Mouse (Mus musculus) intestine, postnatal 0 days (tissue): ENCODE measurements around the gene Pgpep1. TPM values are rescaled to one million over a fixed set of nuclear protein-coding genes. Genes with fewer than 3 reads are reported as not detected.
A peak's percentile ranks its signal among the peaks of the same experiment; 100 is the strongest.

Source experiments
- ATAC-seq: fragments of 200-750 bp; cut with Nextera tagmentation; 2 replicates; pipeline ENCODE4 v1.8.0; 2017; ENCODE audit warnings: mild to moderate bottlenecking, moderate TSS enrichment, moderate library complexity
- H3K27ac ChIP-seq: fragments of 300-500 bp; sonication (generic); 2 replicates; pipeline ENCODE4 v1.5.1; 2014; ENCODE audit warnings: mild to moderate bottlenecking, low read depth, low read length, moderate library complexity
- H3K27me3 ChIP-seq: fragments of 300-500 bp; sonication (generic); replicated peaks from 2 replicates; pipeline ENCODE4 v1.6.1; 2014; ENCODE audit warnings: low read length, mixed read lengths; ENCODE audit not compliant: control insufficient read depth, insufficient read depth
- H3K36me3 ChIP-seq: fragments of 300-500 bp; sonication (generic); 2 replicates; pipeline ENCODE4 v1.6.1; 2014; ENCODE audit warnings: mild to moderate bottlenecking, moderate library complexity; ENCODE audit not compliant: control insufficient read depth, insufficient read depth
- H3K4me1 ChIP-seq: fragments of 300-500 bp; sonication (generic); replicated peaks from 2 replicates; pipeline ENCODE4 v1.6.1; 2014; ENCODE audit warnings: antibody characterized with exemption, low read length, mixed read lengths; ENCODE audit not compliant: control insufficient read depth, insufficient read depth
- H3K4me2 ChIP-seq: fragments of 300-500 bp; sonication (generic); replicated peaks from 2 replicates; pipeline ENCODE4 v1.6.1; 2014; ENCODE audit warnings: low read depth, mild to moderate bottlenecking, moderate library complexity
- H3K4me3 ChIP-seq: fragments of 300-500 bp; sonication (generic); 2 replicates; pipeline ENCODE4 v1.5.1; 2014; ENCODE audit warnings: low read depth, low read length
- H3K9ac ChIP-seq: fragments of 300-500 bp; sonication (generic); 2 replicates; pipeline ENCODE4 v1.6.1; 2014; ENCODE audit warnings: mild to moderate bottlenecking, low read depth, low read length
- H3K9me3 ChIP-seq: fragments of 300-500 bp; sonication (generic); 2 replicates; pipeline ENCODE4 v1.6.1; 2016; ENCODE audit warnings: mixed run types; ENCODE audit not compliant: control insufficient read depth
- CTCF ChIP-seq: sonication (generic); IDR thresholded peaks from 2 replicates; pipeline ENCODE4 v1.5.1; 2016; ENCODE audit warnings: low read depth, mild to moderate bottlenecking, control low read depth, antibody characterized with exemption, moderate library complexity
- WGBS: fragments of 180-500 bp; shearing (Covaris S2); extraction: QIAGEN DNeasy Blood & Tissue Kit; methylation state at CpG from one replicate; pipeline ENCODE4 v1.1.7; 2014; 5-methylcytosine and 5-hydroxymethylcytosine counted together
- polyA plus RNA-seq: library from polyadenylated mRNA; unstranded; fragments of >200 nt; fragmentation: Nextera tagmentation; extraction: Ambion mirVana; gene quantifications from 2 replicates; pipeline ENCODE4 v1.2.1, GENCODE M21; 2015

Gene Pgpep1
- polyA plus RNA-seq, 1 experiment from 2014 or later, result 79.0 TPM

DNA sequence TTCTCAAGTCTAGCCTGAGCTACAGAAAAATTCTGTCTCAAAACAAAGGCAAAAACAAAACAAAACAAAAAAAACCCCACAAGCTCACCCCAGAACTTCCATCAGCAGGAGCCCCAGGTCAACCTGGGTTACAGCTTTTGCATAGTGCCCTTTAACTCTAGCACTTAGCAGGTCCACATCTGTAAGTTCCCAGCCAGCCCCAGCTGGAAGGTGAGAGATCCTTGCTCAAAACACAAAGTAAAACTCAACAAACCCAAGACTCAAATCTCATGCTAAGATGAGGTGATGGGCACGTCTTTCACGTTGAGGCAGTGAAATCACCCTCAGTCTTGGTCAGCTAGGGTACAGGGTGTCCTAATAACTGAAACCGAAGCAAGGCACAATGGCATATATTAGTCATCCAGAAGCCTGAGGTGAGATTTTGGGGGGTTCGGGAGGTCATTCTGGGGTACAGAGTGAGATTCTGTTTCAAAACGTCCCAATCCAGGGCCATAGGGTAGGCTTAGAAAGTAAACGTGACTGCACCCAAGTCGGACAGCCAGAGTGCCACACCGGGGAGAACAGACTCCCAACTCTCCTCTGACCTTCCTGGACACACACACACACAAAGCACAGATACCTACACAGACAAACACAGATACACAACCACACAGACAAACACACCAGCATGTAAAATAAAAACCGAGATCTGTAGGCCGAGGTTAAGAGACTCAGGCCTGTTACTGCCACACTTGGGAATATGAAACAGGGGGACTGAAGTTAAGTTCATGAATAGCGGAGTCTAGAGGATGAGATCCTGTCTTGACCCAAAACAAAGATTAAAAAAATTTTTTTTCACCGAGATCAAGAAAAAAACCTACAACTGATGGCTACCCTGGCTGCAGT lies 37.4 kb upstream of the Pgpep1 start:
- peak overlapping the region; percentile 97 for H3K27ac ChIP-seq
- H3K27me3 ChIP-seq, result no peaks in the 10 kb centered on the region
- WGBS, result 58% methylated on average over 12 of the region's 12 CpGs
- H3K9me3 ChIP-seq, result no peaks in the 10 kb centered on the region
- peaks cover 20% of the 10 kb centered on the region for H3K4me1 ChIP-seq
- TF ChIP-seq CTCF, result no peak
- peak overlapping the region; percentile 61 for H3K4me2 ChIP-seq
- H3K36me3 ChIP-seq, result peaks cover 6% of the 10 kb centered on the region; the same call in 1 of the 2 replicates
- H3K9ac ChIP-seq, result 0 out of 2 replicates have a peak overlapping the region, but pooled peaks have one; percentile 98
- ATAC-seq, result no peak
- peak overlapping the region; percentile 63 for H3K4me3 ChIP-seq

DNA sequence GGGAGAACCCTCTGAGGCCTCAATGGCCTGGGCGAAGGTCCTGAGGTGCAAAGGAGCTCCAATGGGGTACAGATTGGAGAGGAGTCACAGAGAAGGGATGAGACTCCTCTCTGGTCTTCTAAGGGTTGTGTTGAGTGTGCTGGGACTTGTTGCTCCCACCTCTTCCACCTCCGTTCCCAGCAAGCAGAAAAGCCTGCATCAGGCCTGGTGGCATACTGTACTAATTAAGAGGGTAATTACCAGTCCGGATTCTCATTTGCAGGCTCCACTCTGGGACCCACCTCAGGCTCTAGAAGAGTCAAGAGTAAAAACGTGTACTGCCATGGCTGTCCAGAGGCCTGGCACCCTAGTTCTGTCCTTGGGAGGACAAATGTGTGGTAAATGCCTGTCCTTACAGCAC lies 36.8 kb upstream of the Pgpep1 start:
- ATAC-seq, result no peak
- peaks cover 6% of the 10 kb centered on the region; the same call in 1 of the 2 replicates for H3K36me3 ChIP-seq
- H3K9ac ChIP-seq, result peak overlapping the region; percentile 46; the same call in 1 of the 2 replicates
- no peaks in the 10 kb centered on the region for H3K27me3 ChIP-seq
- H3K4me1 ChIP-seq, result peaks cover 22% of the 10 kb centered on the region
- H3K27ac ChIP-seq, result peak overlapping the region; percentile 97
- no peaks in the 10 kb centered on the region for H3K9me3 ChIP-seq
- 36% methylated on average over 4 of the region's 4 CpGs for WGBS
- H3K4me2 ChIP-seq, result peak overlapping the region; percentile 63
- TF ChIP-seq CTCF, result no peak
- H3K4me3 ChIP-seq, result no peak overlapping the region

DNA sequence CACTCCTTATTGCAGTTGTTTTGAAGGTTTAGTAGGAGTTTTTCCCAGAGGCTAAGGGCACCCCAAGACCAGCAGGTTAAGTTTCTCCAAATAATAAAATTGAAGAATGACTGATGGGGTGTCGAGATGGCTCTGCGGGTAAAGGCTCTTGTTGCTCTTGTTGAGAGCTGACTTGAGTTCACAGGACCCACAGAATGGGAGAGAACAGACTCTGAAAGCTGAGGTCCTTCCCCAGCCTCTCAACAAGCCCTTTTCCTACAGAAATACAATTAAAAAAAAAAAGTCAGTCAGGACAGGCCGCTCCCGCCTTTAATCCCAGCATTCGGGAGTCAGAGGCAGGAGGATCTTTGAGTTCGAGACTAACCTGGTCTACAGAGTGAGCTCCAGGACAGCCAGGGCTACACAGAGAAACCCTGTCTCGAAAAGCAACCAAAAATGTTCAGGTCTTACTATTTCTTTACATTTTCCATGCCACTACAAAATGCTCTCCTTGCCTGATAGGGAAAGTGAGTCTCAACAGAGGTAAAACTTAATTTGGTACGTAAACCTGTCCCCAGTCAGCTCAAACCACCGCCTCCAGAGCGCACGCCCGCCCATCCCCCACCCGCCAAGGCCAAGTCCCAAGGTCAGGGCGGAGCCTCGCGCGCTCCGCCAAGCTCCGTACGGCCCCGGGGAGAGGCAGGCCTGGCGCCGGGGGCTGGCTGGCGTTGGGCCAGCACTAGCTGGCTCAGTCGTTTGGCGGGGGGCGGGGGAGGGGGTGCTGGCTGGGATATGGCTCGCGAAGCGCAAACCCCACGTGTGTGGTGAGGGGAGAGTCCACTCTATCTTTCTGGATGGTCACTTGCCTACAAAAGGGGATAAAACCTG lies 36.1 kb upstream of the Pgpep1 start:
- Histone ChIP-seq H3K9me3 (no peaks in the 10 kb centered on the region), H3K4me3 (no peak overlapping the region), H3K27me3 (no peaks in the 10 kb centered on the region), H3K4me2 (peak overlapping the region; percentile 63), H3K4me1 (peaks cover 18% of the 10 kb centered on the region), H3K27ac (peak overlapping the region; percentile 97), H3K36me3 (peaks cover 3% of the 10 kb centered on the region; the same call in 1 of the 2 replicates), H3K9ac (peak overlapping the region; percentile 46; the same call in 1 of the 2 replicates)
- WGBS, result 3% methylated on average over 31 of the region's 31 CpGs
- 0 out of 2 replicates have a peak, but pooled peaks have one; percentile 2 for ATAC-seq
- TF ChIP-seq CTCF, result no peak

DNA sequence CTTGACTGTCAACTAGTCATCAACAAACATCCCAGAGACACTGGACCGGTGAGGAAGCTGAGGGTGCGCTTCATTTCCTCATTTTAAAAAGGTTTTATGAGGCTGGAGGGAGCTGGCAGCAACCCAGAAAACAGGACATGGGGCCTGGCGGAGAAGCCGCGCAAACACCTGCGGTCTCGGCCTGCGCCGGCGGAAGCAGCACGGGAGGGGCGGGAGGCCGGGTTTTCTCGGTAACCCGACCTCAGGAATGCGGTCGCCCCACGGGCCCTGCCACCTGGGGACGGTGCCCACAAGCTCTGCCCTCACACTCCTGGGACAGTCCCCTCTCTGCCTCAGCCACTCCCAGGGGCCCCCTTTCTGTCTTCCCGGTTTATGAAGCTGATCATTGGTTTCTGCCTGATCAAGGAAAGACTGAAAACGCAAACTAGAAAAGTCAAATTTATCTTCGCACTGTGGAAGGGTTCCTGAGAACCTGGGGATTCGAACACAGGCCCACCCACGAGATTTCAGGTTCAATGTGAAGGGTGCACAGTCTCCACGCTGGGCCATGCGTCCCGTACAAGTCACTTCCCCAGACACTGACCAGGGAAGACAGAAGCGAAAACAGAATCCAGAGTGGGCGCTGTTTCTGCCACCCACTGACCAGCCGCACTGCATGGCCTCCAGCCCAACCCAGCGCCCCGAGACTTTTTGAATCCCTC lies 35.3 kb upstream of the Pgpep1 start:
- ATAC-seq, result no peak
- H3K4me2 ChIP-seq, result peak overlapping the region; percentile 63
- H3K36me3 ChIP-seq, result no peaks in the 10 kb centered on the region
- 21% methylated on average over 30 of the region's 32 CpGs for WGBS
- H3K4me1 ChIP-seq, result peaks cover 15% of the 10 kb centered on the region; the same call in 1 of the 2 replicates
- no peak overlapping the region for H3K4me3 ChIP-seq
- H3K9ac ChIP-seq, result peak overlapping the region; percentile 34; the same call in 1 of the 2 replicates
- no peaks in the 10 kb centered on the region for H3K9me3 ChIP-seq
- no peaks in the 10 kb centered on the region for H3K27me3 ChIP-seq
- TF ChIP-seq CTCF, result 0 out of 2 replicates have a peak, but pooled peaks have one; percentile 11
- peak overlapping the region; percentile 97 for H3K27ac ChIP-seq

DNA sequence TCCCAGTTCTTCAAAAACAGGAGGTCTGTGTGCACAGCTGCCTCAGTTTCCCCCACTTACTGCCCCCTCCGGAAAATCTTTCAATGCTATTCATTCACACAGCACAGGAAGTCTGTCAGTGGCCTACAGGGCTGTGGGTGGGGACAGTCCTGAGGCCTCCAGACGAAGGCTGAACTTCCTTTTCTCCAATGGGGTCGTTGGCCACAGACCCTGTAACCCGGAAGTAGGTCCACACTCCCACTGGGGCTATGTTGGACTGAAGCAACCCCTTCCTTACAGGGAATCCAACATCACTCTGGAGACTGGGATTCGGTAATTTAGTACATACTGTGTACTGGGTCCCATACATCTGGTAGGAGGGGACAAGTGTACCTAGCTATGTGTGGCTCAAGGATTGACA lies 33.4 kb upstream of the Pgpep1 start:
- TF ChIP-seq CTCF, result no peak
- no peak for ATAC-seq
- H3K4me1 ChIP-seq, result peaks cover 15% of the 10 kb centered on the region; the same call in 1 of the 2 replicates
- no peaks in the 10 kb centered on the region for H3K36me3 ChIP-seq
- no peak overlapping the region for H3K4me3 ChIP-seq
- H3K9me3 ChIP-seq, result no peaks in the 10 kb centered on the region
- no peak overlapping the region for H3K9ac ChIP-seq
- H3K4me2 ChIP-seq, result no peak overlapping the region
- H3K27me3 ChIP-seq, result no peaks in the 10 kb centered on the region
- WGBS, result 52% methylated on average over 5 of the region's 5 CpGs
- H3K27ac ChIP-seq, result no peak overlapping the region
